Mouse (Mus musculus): ENCODE measurements at regions not wholly inside any gene's neighbourhood (a gene's known extent, or its start where the extent isn't known, plus 50 kb on each side); places are given as distances from the start of the nearest gene placed in this dataset.

- DNase-seq (ENCODE audit: low spot score in 2 of 2) = no peak
Measured at GRCm38 (mm10) chr14:104676810-104677209, 154.4 kb upstream of the Rnf219 start.

- DNase-seq (ENCODE audit: low spot score in 2 of 2) = no peak
Measured at GRCm38 (mm10) chr14:104661696-104662095, 139.3 kb upstream of the Rnf219 start.

- DNase-seq (ENCODE audit: low spot score in 2 of 2) = no peak
Measured at GRCm38 (mm10) chr14:104658751-104659150, 136.3 kb upstream of the Rnf219 start.

- no peak for DNase-seq (ENCODE audit: low spot score in 2 of 2)
Measured at GRCm38 (mm10) chr14:104649980-104650379, 127.5 kb upstream of the Rnf219 start.

GRCm38 (mm10) chr14:104644626-104645025 lies 122.2 kb upstream of the Rnf219 start:
- no peak for DNase-seq (ENCODE audit: low spot score in 2 of 2)

GRCm38 (mm10) chr14:104642783-104643182 lies 120.3 kb upstream of the Rnf219 start:
- no peak for DNase-seq (ENCODE audit: low spot score in 2 of 2)

GRCm38 (mm10) chr14:104639300-104639699 lies 116.9 kb upstream of the Rnf219 start:
- DNase-seq (ENCODE audit: low spot score in 2 of 2) = no peak

GRCm38 (mm10) chr14:104611467-104611866 lies 89.0 kb upstream of the Rnf219 start:
- DNase-seq (ENCODE audit: low spot score in 2 of 2) = no peak

- no peak for DNase-seq (ENCODE audit: low spot score in 2 of 2)
Measured at GRCm38 (mm10) chr14:104610378-104610777, 87.9 kb upstream of the Rnf219 start.

GRCm38 (mm10) chr14:104594851-104595250 lies 72.4 kb upstream of the Rnf219 start:
- no peak for DNase-seq (ENCODE audit: low spot score in 2 of 2)

Data from spleen, postnatal 10 days (tissue).